ENCODE assay signal across 9 mouse cellular contexts in the genomic region with DNA sequence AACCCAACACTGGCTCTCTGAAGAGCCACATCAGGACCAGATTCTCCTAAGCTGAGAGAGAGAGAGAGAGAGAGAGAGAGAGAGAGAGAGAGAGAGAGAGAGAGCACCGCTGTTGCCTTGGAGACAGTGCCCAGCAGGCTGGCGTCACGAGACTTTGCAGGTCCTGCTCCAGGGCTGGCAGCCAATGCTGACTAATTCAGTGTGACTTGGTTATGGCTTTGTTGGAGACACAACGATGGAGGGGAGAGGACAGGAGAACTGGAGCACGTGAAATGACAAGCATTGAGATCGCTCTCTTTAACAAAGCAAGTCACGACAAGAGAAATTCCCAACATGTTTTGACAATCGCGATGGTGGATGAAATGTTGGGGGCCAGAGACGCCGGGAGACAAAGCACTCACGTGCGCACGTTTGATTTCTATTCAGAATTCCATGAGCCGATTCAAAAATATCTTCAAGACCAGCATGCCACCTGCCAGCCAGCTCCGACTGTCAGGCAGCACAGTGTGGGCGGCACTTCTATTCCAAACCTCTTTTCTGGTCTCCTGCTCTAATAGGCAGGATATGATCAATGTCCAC. TPM values are rescaled to one million over a fixed set of nuclear protein-coding genes. Genes with fewer than 3 reads are reported as not detected.
DNase-seq lines count a peak whose midpoint lies in the region; ATAC-seq and TF ChIP-seq lines count a peak whose summit lies in the region.
"Had no signal": no experiment of that assay in that cellular context is flagged by ENCODE, and none has a peak within 500 bp of the region (broad histone marks: within the 10 kb centered on the region; RNA-seq: fewer than 3 reads in every experiment).

No protein-coding gene starts in this region.

- peaks cover 4% of the 10 kb centered on the region; the same call in 1 of the 2 replicates for H3K4me1 ChIP-seq in cerebellum, adult 2 months (ENCODE audit: control insufficient read depth, insufficient read depth, low read length)
- H3K4me1 ChIP-seq in intestine, embryonic 15.5 days (replicated peaks): peaks cover 8% of the 10 kb centered on the region; the same call in 1 of the 2 replicates
- peaks cover 11% of the 10 kb centered on the region for H3K4me1 ChIP-seq in neural tube, embryonic 14.5 days (ENCODE audit: control insufficient read depth, insufficient read depth, low read length)
- 0 out of 2 replicates have a peak, but pooled peaks cover 4% of the 10 kb centered on the region for H3K4me1 ChIP-seq in liver, embryonic 12.5 days

- ATAC-seq in intestine, embryonic 15.5 days: peak; percentile 52
- peak; percentile 91 for ATAC-seq in neural tube, embryonic 14.5 days (ENCODE audit: low read depth)
- no peak for ATAC-seq in liver, embryonic 12.5 days
- no peak for ATAC-seq in erythroid progenitor cell, adult 5-6 weeks (replicated peaks; ENCODE audit: low FRiP score, poor library complexity, severe bottlenecking)

- peak overlapping the region; percentile 23 for H3K4me3 ChIP-seq in cerebellum, adult 2 months (replicated peaks; ENCODE audit: insufficient read depth, low read depth, low read length)
- H3K4me3 ChIP-seq in intestine, embryonic 15.5 days (replicated peaks): no peak overlapping the region
- H3K4me3 ChIP-seq in neural tube, embryonic 14.5 days (ENCODE audit: low read depth, low read length): peak overlapping the region; percentile 26
- H3K4me3 ChIP-seq in liver, embryonic 12.5 days: no peak overlapping the region
- H3K4me3 ChIP-seq: megakaryocyte, embryonic 14.5 days had no signal

- no peak for TF ChIP-seq POLR2A in cerebellum, adult 2 months (IDR thresholded peaks at IDR 0.05; ENCODE audit: borderline replicate concordance, insufficient read depth, low read length)

- intact Hi-C loops in left cerebral cortex, postnatal 36 days (cut with DNase I): loop anchor here (5.0 kb wide), 1 partner anchor 87 kb away; no protein-coding TSS in a partner anchor

- H3K27ac ChIP-seq in cerebellum, adult 2 months (ENCODE audit: insufficient read depth, low read length): no peak overlapping the region
- no peak overlapping the region for H3K27ac ChIP-seq in intestine, embryonic 15.5 days
- peak overlapping the region; percentile 75 for H3K27ac ChIP-seq in neural tube, embryonic 14.5 days (ENCODE audit: low read depth, low read length)
- H3K27ac ChIP-seq in liver, embryonic 12.5 days: no peak overlapping the region

- no peak overlapping the region for H3K9ac ChIP-seq in intestine, embryonic 15.5 days
- H3K9ac ChIP-seq in neural tube, embryonic 14.5 days (replicated peaks; ENCODE audit: low read depth, low read length): peak overlapping the region; percentile 44
- no peak overlapping the region for H3K9ac ChIP-seq in liver, embryonic 12.5 days

- TF ChIP-seq CTCF in cerebellum, adult 2 months (IDR thresholded peaks at IDR 0.05; ENCODE audit: borderline replicate concordance, insufficient read depth, low read depth, low read length): no peak

- no peaks in the 10 kb centered on the region for H3K9me3 ChIP-seq in intestine, embryonic 15.5 days
- H3K9me3 ChIP-seq in neural tube, embryonic 14.5 days (ENCODE audit: control insufficient read depth, low read length): no peaks in the 10 kb centered on the region
- H3K9me3 ChIP-seq in liver, embryonic 12.5 days (replicated peaks): no peaks in the 10 kb centered on the region

- H3K36me3 ChIP-seq in intestine, embryonic 15.5 days: no peaks in the 10 kb centered on the region
- H3K36me3 ChIP-seq in neural tube, embryonic 14.5 days (ENCODE audit: control insufficient read depth, insufficient read depth, low read length): no peaks in the 10 kb centered on the region
- H3K36me3 ChIP-seq in liver, embryonic 12.5 days: no peaks in the 10 kb centered on the region

- WGBS in cerebellum, adult 2 months: 2% methylated on average over 17 of the region's 17 CpGs
- 40% methylated on average over 17 of the region's 17 CpGs for WGBS in intestine, embryonic 15.5 days
- 19% methylated on average over 17 of the region's 17 CpGs for whole genome bisulfite sequencing in neural tube, embryonic 14.5 days
- WGBS in liver, embryonic 12.5 days (ENCODE audit: insufficient replicate concordance): 62% methylated on average over 17 of the region's 17 CpGs

- no peaks in the 10 kb centered on the region for H3K27me3 ChIP-seq in cerebellum, adult 2 months (ENCODE audit: control insufficient read depth, insufficient read depth, low read length)
- no peaks in the 10 kb centered on the region; the same call in 1 of the 2 replicates for H3K27me3 ChIP-seq in intestine, embryonic 15.5 days (replicated peaks)
- no peaks in the 10 kb centered on the region for H3K27me3 ChIP-seq in neural tube, embryonic 14.5 days (ENCODE audit: control insufficient read depth, insufficient read depth, low read length)
- H3K27me3 ChIP-seq in liver, embryonic 12.5 days (replicated peaks): peaks cover 52% of the 10 kb centered on the region

- peak; percentile 82 to 84 for DNase-seq in adrenal gland, adult (ENCODE audit: inconsistent age in 2 of 2, low spot score in 1 of 2)
- peak; percentile 84 to 90 for DNase-seq in cerebellum, adult 2 months
- peak; percentile 85 to 86 for DNase-seq in frontal cortex, adult 2 months (ENCODE audit: extremely low spot score in 1 of 2, low spot score in 1 of 2)
- peak; percentile 78 to 84 for DNase-seq in left cerebral cortex, postnatal 36 days (ENCODE audit: low spot score in 2 of 2)

- H3K4me2 ChIP-seq in intestine, embryonic 15.5 days (replicated peaks): peak overlapping the region; percentile 19; the same call in 1 of the 2 replicates
- H3K4me2 ChIP-seq in neural tube, embryonic 14.5 days (ENCODE audit: low read depth, low read length): peak overlapping the region; percentile 50
- H3K4me2 ChIP-seq in liver, embryonic 12.5 days: no peak overlapping the region

RNA-seq across cellular contexts. Expression of a gene that starts 17.4 kb away (rescaled TPM):
- polyA plus RNA-seq in cerebellum, adult 2 months (2012; rRNA removed): 6.5 and 8.6 TPM in 2 replicates
- 11.5 and 12.8 TPM in 2 replicates for polyA plus RNA-seq in frontal cortex, adult 2 months (2012; rRNA removed)
- 60.5 and 65.2 TPM in 2 replicates for polyA plus RNA-seq in intestine, embryonic 15.5 days (2015; fragmentation: Nextera tagmentation; extraction: Ambion mirVana)
- 1 to 10 TPM; 7.9 to 8.1 TPM for total RNA-seq in left cerebral cortex, postnatal 36 days (2021)
- 19.9 and 21.1 TPM in 2 replicates for polyA plus RNA-seq in neural tube, embryonic 14.5 days (2014; fragmentation: Nextera tagmentation; extraction: Ambion mirVana)
- polyA plus RNA-seq in liver, embryonic 12.5 days (2016; fragmentation: Nextera tagmentation; extraction: Ambion mirVana): 55.9 and 58.8 TPM in 2 replicates
- 40.4 and 43.6 TPM in 2 replicates for total RNA-seq in erythroid progenitor cell, adult 5-6 weeks (2015; ENCODE audit: low replicate concordance)
- 8.9 and 25.4 TPM in 2 replicates for total RNA-seq in erythroid progenitor cell, adult 5-6 weeks (2017; ENCODE audit: low replicate concordance)

RNA-seq across cellular contexts. Expression of a gene that starts 28.2 kb away (rescaled TPM):
- 0.13 and 0.51 TPM in 2 replicates for polyA plus RNA-seq in cerebellum, adult 2 months (2012; rRNA removed)
- polyA plus RNA-seq in frontal cortex, adult 2 months (2012; rRNA removed): 0.90 and 1.3 TPM in 2 replicates
- polyA plus RNA-seq in intestine, embryonic 15.5 days (2015; fragmentation: Nextera tagmentation; extraction: Ambion mirVana): 0.40 and 3.4 TPM in 2 replicates
- not detected for total RNA-seq in left cerebral cortex, postnatal 36 days (2021)
- not detected in 2 replicates for polyA plus RNA-seq in neural tube, embryonic 14.5 days (2014; fragmentation: Nextera tagmentation; extraction: Ambion mirVana)
- polyA plus RNA-seq in liver, embryonic 12.5 days (2016; fragmentation: Nextera tagmentation; extraction: Ambion mirVana): 68.2 and 69.9 TPM in 2 replicates
- 6.3 and 13.0 TPM in 2 replicates for total RNA-seq in erythroid progenitor cell, adult 5-6 weeks (2015; ENCODE audit: low replicate concordance)
- total RNA-seq in erythroid progenitor cell, adult 5-6 weeks (2017; ENCODE audit: low replicate concordance): 1.4 and 4.5 TPM in 2 replicates

Comparison
In these comparisons a context has a peak if more than half of its experiments do, and no peak if none do; other contexts are left out.
1. H3K4me3 ChIP-seq: peak in cerebellum, adult 2 months (single experiment) and neural tube, embryonic 14.5 days (single experiment); none in intestine, embryonic 15.5 days (single experiment) and liver, embryonic 12.5 days (single experiment).
2. ATAC-seq: peak in intestine, embryonic 15.5 days (single experiment) and neural tube, embryonic 14.5 days (single experiment); none in liver, embryonic 12.5 days (single experiment) and erythroid progenitor cell, adult 5-6 weeks (single experiment).
3. RNA of a gene that starts 28.2 kb away (polyA plus RNA-seq): 68.2 to 69.9 TPM in liver, embryonic 12.5 days; 0.90 to 1.3 TPM in frontal cortex, adult 2 months, 0.40 to 3.4 TPM in intestine, embryonic 15.5 days, 0.13 to 0.51 TPM in cerebellum, adult 2 months and not detected in neural tube, embryonic 14.5 days; every median in the first group is over 10 times any median in the second.
4. Peak in every context shown above with its lines, with median percentiles within 50 percentile points of each other: DNase-seq.